Mouse (Mus musculus): ENCODE measurements around the gene Actg2.

- TF ChIP-seq CTCF (IDR thresholded peaks at IDR 0.05; ENCODE audit: low read depth) (no peak), EP300 (IDR thresholded peaks at IDR 0.05; ENCODE audit: low read depth) (no peak)
These were observed 39.9 kb downstream of the Actg2 start for GRCm38 (mm10) chr6:83496009-83496752.

All from liver, embryonic 14.5 days (tissue).